Mouse (Mus musculus): ENCODE data around the gene Desi2. TPM values are rescaled to one million over a fixed set of nuclear protein-coding genes. Genes with fewer than 3 reads are reported as not detected.
A peak's percentile ranks its signal among the peaks of the same experiment; 100 is the strongest.
"Not testable (repeated sequence)": the region's sequence is repeated elsewhere in the genome, so short reads cannot be mapped to it uniquely, and the experiment has no call there.

The Desi2 gene
- 24.2 and 25.4 TPM in 2 replicates for polyA plus RNA-seq (2015; fragmentation: Nextera tagmentation; extraction: Ambion mirVana)

DNA sequence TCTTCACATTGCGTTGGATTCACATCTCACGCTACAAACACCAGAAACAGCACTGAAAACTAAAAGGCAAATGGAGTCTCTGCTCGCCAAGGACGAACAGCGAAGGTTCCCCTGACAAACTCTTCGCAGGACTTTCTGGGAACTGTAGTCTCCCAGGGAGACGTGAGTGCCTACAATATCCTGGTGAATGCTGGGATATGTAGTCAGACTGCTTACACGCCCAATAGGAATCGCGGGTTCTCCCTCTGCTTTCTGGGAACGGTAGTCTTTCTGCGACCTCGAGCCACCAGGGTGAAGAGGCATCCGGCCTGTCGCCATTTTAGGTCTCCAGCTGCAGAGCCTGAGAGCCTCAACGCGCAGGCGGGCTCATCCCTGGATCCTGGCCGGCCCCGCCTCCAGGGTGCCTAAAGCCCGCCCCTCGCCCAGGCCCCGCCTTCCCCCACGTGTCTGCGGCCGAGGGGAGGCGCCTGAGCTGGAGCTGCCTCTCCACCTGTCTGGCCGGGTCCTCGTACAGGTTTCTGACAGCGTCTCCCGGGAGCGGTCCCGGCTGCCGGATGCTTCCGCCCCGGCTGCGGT, at the start of gene Desi2:
TSS of gene Desi2 (plus strand) at position 202 of the 576 bp plus-strand sequence.
- H3K9me3 ChIP-seq (replicated peaks; ENCODE audit: low read length); H3K27me3 ChIP-seq (ENCODE audit: insufficient read depth, low read length); H3K36me3 ChIP-seq (ENCODE audit: insufficient read depth, low read length); H3K4me1 ChIP-seq (replicated peaks; ENCODE audit: insufficient read depth, low read length): not testable (repeated sequence)
- DNase-seq (ENCODE audit: low spot score) (peak; percentile 99), ATAC-seq (replicated peaks; ENCODE audit: low FRiP score, low read depth) (peak; percentile 99)
- Histone ChIP-seq H3K9ac (ENCODE audit: low read depth, low read length) (peak within 1 kb of the TSS; percentile 57), H3K4me3 (replicated peaks; ENCODE audit: low read depth, low read length) (peak within 1 kb of the TSS; percentile 58), H3K4me2 (ENCODE audit: low read length) (peak within 1 kb of the TSS; percentile 68), H3K27ac (peak within 1 kb of the TSS; percentile 77)
- under 1% methylated on average over 34 of the region's 37 CpGs for WGBS

DNA sequence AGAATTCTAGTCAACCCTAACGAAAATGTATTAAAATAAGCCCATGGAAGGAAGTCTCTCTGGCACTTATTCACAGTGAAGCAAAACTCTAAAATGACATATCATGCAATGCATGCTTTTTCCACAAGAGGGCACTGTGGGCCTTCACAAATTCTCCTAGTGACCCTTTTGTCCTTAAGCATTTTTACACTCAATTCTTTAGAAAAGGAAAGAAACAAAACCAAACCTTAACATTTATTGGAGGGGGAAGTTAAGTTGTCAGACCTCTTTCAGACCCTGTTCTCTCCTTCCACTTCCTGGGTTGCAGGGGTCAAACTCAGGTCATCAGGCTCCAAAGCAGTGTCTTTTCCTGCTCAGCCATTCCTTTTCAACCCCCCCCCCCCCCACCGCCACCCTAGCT, 40.7 kb upstream of the Desi2 start:
- not testable (repeated sequence) for H3K4me1 ChIP-seq (replicated peaks; ENCODE audit: insufficient read depth, low read length); H3K4me3 ChIP-seq (replicated peaks; ENCODE audit: low read depth, low read length); H3K27me3 ChIP-seq (ENCODE audit: insufficient read depth, low read length); H3K27ac ChIP-seq; H3K36me3 ChIP-seq (ENCODE audit: insufficient read depth, low read length); H3K4me2 ChIP-seq (ENCODE audit: low read length); H3K9me3 ChIP-seq (replicated peaks; ENCODE audit: low read length); H3K9ac ChIP-seq (ENCODE audit: low read depth, low read length)
- 16% methylated on average over 1 of the region's 2 CpGs for WGBS
- peak; percentile 61 for TF ChIP-seq CTCF (IDR thresholded peaks at IDR 0.05; ENCODE audit: low read depth)
- peak; percentile 59; the same call in 1 of the 2 replicates for ATAC-seq (replicated peaks; ENCODE audit: low FRiP score, low read depth)
- peak; percentile 43 for DNase-seq (ENCODE audit: low spot score)

DNA sequence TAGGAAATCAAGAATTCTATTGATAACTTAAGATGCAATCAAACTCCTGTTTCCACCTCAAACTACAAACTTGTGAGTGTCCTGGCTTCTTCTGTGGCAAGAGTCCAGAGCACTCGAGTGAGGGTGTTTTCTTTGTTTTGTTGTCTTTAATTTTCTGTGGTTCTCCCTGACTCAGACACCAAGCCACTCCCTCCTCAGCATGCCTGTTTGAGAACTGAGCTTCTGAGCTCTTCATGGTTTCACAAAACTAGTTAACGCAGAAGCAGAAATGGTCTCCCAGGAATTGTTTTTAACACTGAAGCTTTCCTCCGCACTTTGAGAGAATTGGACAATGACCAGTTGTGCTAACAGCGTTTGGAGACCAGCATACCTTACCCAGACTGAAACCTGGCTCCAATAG, 40.3 kb upstream of the Desi2 start:
- WGBS, result 49% methylated on average over 3 of the region's 4 CpGs
- ATAC-seq (replicated peaks; ENCODE audit: low FRiP score, low read depth); H3K27me3 ChIP-seq (ENCODE audit: insufficient read depth, low read length); H3K9ac ChIP-seq (ENCODE audit: low read depth, low read length); H3K4me3 ChIP-seq (replicated peaks; ENCODE audit: low read depth, low read length); H3K9me3 ChIP-seq (replicated peaks; ENCODE audit: low read length); H3K4me1 ChIP-seq (replicated peaks; ENCODE audit: insufficient read depth, low read length); H3K4me2 ChIP-seq (ENCODE audit: low read length); H3K36me3 ChIP-seq (ENCODE audit: insufficient read depth, low read length); H3K27ac ChIP-seq: not testable (repeated sequence)
- DNase-seq (ENCODE audit: low spot score), result peak; percentile 41

DNA sequence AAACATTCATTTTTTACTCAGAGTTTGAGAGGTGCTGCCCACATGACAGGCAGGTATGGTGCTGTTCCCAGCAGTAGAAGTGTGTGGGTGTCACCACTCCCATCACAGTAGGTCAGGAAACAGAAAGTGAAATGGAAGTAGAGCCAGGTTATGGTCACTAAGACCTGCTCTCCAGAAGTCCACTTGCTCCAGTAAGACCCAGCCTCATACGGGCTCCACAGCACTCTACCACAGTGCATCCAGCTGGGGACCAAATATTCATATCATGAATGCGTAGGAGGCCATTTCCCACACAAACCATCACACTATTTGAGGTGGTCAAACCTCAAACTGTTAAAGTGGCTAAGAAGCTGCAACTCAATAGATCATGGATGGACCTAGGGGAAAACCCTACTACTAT, 5.0 kb upstream of the Desi2 start:
- Histone ChIP-seq H3K9ac (ENCODE audit: low read depth, low read length) (no peak overlapping the region), H3K36me3 (ENCODE audit: insufficient read depth, low read length) (no peaks in the 10 kb centered on the region), H3K4me1 (replicated peaks; ENCODE audit: insufficient read depth, low read length) (no peaks in the 10 kb centered on the region), H3K4me3 (replicated peaks; ENCODE audit: low read depth, low read length) (no peak overlapping the region), H3K27ac (no peak overlapping the region), H3K27me3 (ENCODE audit: insufficient read depth, low read length) (no peaks in the 10 kb centered on the region), H3K4me2 (ENCODE audit: low read length) (no peak overlapping the region), H3K9me3 (replicated peaks; ENCODE audit: low read length) (no peaks in the 10 kb centered on the region)
- no peak for ATAC-seq (replicated peaks; ENCODE audit: low FRiP score, low read depth)
- WGBS, result 95% methylated on average over 2 of the region's 2 CpGs
- DNase-seq (ENCODE audit: low spot score), result no peak
- no peak for TF ChIP-seq CTCF (IDR thresholded peaks at IDR 0.05; ENCODE audit: low read depth)

DNA sequence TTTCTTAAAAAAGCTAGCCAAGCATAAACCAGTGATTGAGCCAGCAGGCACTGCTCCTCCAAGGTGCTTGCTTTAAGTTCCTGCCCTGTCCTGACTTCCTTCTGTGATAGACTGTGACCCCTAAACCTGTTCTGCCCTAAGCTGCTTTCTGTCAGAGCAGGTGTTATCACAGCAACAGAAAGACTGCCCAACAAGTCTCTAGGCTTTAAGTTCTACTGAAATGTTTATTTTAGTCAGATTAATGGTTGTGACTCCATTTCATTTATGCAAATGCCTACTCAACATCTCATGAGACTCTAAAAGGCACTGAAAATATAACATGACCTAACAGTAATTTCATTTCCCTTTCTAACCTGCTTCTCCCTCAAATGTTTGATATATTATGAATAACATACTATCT, 1.6 kb upstream of the Desi2 start:
- H3K27me3 ChIP-seq (ENCODE audit: insufficient read depth, low read length), result no peaks in the 10 kb centered on the region
- H3K4me3 ChIP-seq (replicated peaks; ENCODE audit: low read depth, low read length), result no peak overlapping the region
- no peaks in the 10 kb centered on the region for H3K36me3 ChIP-seq (ENCODE audit: insufficient read depth, low read length)
- no peak overlapping the region for H3K27ac ChIP-seq
- H3K9me3 ChIP-seq (replicated peaks; ENCODE audit: low read length), result no peaks in the 10 kb centered on the region
- H3K4me2 ChIP-seq (ENCODE audit: low read length), result no peak overlapping the region
- H3K4me1 ChIP-seq (replicated peaks; ENCODE audit: insufficient read depth, low read length), result no peaks in the 10 kb centered on the region
- ATAC-seq (replicated peaks; ENCODE audit: low FRiP score, low read depth), result no peak
- DNase-seq (ENCODE audit: low spot score), result no peak
- no peak for TF ChIP-seq CTCF (IDR thresholded peaks at IDR 0.05; ENCODE audit: low read depth)
- H3K9ac ChIP-seq (ENCODE audit: low read depth, low read length), result no peak overlapping the region

DNA sequence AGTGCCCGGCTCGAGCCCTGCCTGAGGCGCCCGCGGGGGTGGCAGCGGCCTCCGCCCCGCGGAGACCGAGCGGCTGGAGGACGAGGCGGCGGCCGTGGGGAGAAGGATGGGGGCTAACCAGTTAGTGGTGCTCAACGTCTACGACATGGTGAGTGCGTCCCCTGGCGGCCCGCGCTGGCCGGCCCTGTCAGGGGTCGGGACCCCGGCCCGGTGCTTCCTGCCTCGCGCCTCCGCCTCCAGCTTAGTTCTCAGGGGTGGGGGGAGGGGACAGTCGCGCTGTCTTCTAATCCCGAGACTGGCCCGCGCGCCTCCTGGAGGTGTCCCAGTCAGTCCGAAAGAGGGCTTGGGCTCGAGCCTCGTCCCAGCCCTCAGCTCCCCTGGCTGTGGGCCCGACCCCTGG, 593 bp downstream of the Desi2 start:
- peak; percentile 74 for ATAC-seq (replicated peaks; ENCODE audit: low FRiP score, low read depth)
- under 1% methylated on average over 28 of the region's 38 CpGs for WGBS

DNA sequence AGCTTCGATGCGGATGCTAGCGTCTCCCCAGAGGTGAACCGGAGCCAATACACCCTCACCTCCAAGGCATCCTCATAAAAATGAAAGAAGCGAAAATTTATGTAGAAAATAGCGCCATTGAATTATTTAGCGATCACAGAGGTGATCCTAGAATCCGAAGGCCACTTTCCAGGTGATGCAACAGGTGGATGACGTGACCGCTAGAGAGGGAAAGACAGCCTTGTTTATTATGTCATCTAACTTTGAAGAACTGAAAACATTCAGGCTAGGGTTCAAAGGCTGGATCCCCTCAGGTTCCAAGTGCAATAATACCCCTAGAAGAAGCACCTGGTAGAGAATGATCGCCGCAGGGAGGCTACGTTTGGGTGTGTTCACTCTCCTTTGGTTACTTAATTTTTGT, 1.2 kb downstream of the Desi2 start:
- WGBS, result 5% methylated on average over 13 of the region's 13 CpGs
- no peak for TF ChIP-seq CTCF (IDR thresholded peaks at IDR 0.05; ENCODE audit: low read depth)

More for the DNA sequence above, 593 bp downstream of the Desi2 start:
- not testable (repeated sequence) for H3K27me3 ChIP-seq (ENCODE audit: insufficient read depth, low read length); H3K4me1 ChIP-seq (replicated peaks; ENCODE audit: insufficient read depth, low read length); H3K9me3 ChIP-seq (replicated peaks; ENCODE audit: low read length); H3K36me3 ChIP-seq (ENCODE audit: insufficient read depth, low read length)
- DNase-seq (ENCODE audit: low spot score), result peak; percentile 72
- peak overlapping the region; percentile 58 for H3K4me3 ChIP-seq (replicated peaks; ENCODE audit: low read depth, low read length)
- peak overlapping the region; percentile 57 for H3K9ac ChIP-seq (ENCODE audit: low read depth, low read length)
- peak; percentile 45; the same call in 1 of the 2 replicates for TF ChIP-seq CTCF (IDR thresholded peaks at IDR 0.05; ENCODE audit: low read depth)
- peak overlapping the region; percentile 55 for H3K4me2 ChIP-seq (ENCODE audit: low read length)
- peak overlapping the region; percentile 77 for H3K27ac ChIP-seq

More for the DNA sequence above, 1.2 kb downstream of the Desi2 start:
- no peaks in the 10 kb centered on the region for H3K4me1 ChIP-seq (replicated peaks; ENCODE audit: insufficient read depth, low read length)
- H3K27me3 ChIP-seq (ENCODE audit: insufficient read depth, low read length), result no peaks in the 10 kb centered on the region
- peak overlapping the region; percentile 57; the same call in 1 of the 2 replicates for H3K27ac ChIP-seq
- H3K9ac ChIP-seq (ENCODE audit: low read depth, low read length), result no peak overlapping the region
- peak overlapping the region; percentile 39 for H3K4me3 ChIP-seq (replicated peaks; ENCODE audit: low read depth, low read length)
- ATAC-seq (replicated peaks; ENCODE audit: low FRiP score, low read depth) (no peak), DNase-seq (ENCODE audit: low spot score) (peak; percentile 14)
- peak overlapping the region; percentile 68 for H3K4me2 ChIP-seq (ENCODE audit: low read length)
- no peaks in the 10 kb centered on the region for H3K9me3 ChIP-seq (replicated peaks; ENCODE audit: low read length)
- no peaks in the 10 kb centered on the region for H3K36me3 ChIP-seq (ENCODE audit: insufficient read depth, low read length)
